In genomic region chr19:44407341-44408222, GRCm38 (mm10) we compare ENCODE assay signal across 8 mouse cellular contexts. TPM values are rescaled to one million over a fixed set of nuclear protein-coding genes. Genes with fewer than 3 reads are reported as not detected.
DNase-seq lines count a peak whose midpoint lies in the region; ATAC-seq lines count a peak whose summit lies in the region.

Gene Scd1 (minus strand): TSS chr19:44407879.

- peak; percentile 99 for DNase-seq in ZHBTc4 (ENCODE audit: low read depth, low spot score)
- peak; percentile 86 to 87 for DNase-seq in cerebellum, postnatal 14 days
- peak; percentile 56 to 58 for DNase-seq in frontal cortex, postnatal 14 days (ENCODE audit: low spot score in 2 of 2)
- DNase-seq in layer of hippocampus, postnatal 14 days (ENCODE audit: low spot score in 2 of 2) = peak; percentile 63 to 87
- DNase-seq in lung, postnatal 10 days = peak; percentile 75
- peak; percentile 84 for DNase-seq in retina, postnatal 1 day

- peaks cover 18% of the 10 kb centered on the region for H3K4me1 ChIP-seq in hindbrain, embryonic 12.5 days

- peak within 1 kb of the TSS; percentile 46 for H3K4me3 ChIP-seq in hindbrain, embryonic 12.5 days

- H3K4me2 ChIP-seq in hindbrain, embryonic 12.5 days (replicated peaks) = peak within 1 kb of the TSS; percentile 83

- peak within 1 kb of the TSS; percentile 50 for H3K9ac ChIP-seq in hindbrain, embryonic 12.5 days

- peak within 1 kb of the TSS; percentile 75 for H3K27ac ChIP-seq in hindbrain, embryonic 12.5 days

- H3K36me3 ChIP-seq in hindbrain, embryonic 12.5 days = 0 out of 2 replicates have a peak, but pooled peaks cover 8% of the 10 kb centered on the region

- under 1% methylated on average over 34 of the region's 35 CpGs for WGBS in hindbrain, embryonic 12.5 days

- H3K27me3 ChIP-seq in hindbrain, embryonic 12.5 days = no peaks in the 10 kb centered on the region

- ATAC-seq in hindbrain, embryonic 12.5 days (ENCODE audit: low FRiP score) = peak; percentile 95
- no peak for ATAC-seq in inflammation-experienced regulatory T-cells, adult 6 months

- H3K9me3 ChIP-seq in hindbrain, embryonic 12.5 days (replicated peaks) = no peaks in the 10 kb centered on the region

RNA-seq across cellular contexts. Expression of gene Scd1, which starts in this region (rescaled TPM):
- 7.8 and 10.0 TPM in 2 replicates for polyA plus RNA-seq in hindbrain, embryonic 12.5 days (2016; fragmentation: Nextera tagmentation; extraction: Ambion mirVana)
- 100 to 1,000 TPM; 147 to 154 TPM for total RNA-seq in layer of hippocampus, postnatal 14 days (2021)
- polyA plus RNA-seq in inflammation-experienced regulatory T-cells, adult 6 months (2017; shearing (Covaris generic)) = 1 to 10 TPM in 2 of 3 experiments, not detected in 1; 1.2 to 1.4 TPM
